Mouse (Mus musculus) adrenal gland (tissue): ENCODE measurements at regions not wholly inside any gene's neighbourhood (a gene's known extent, or its start where the extent isn't known, plus 50 kb on each side); places are given as distances from the start of the nearest gene placed in this dataset.
"Not testable (repeated sequence)": the region's sequence is repeated elsewhere in the genome, so short reads cannot be mapped to it uniquely, and the experiment has no call there.

Source experiments
- intact Hi-C: fragments of 180-260 bp; cut with DNase I; formaldehyde crosslinking; loops from one replicate; pipeline ENCODE4 v1.15.1; 2025

- intact Hi-C loops = no loop called here
These were observed 152.1 kb downstream of the Katnal1 start for GRCm38 (mm10) chr5:148776796-148777659.

GRCm38 (mm10) chr5:148775232-148775631 is 153.9 kb downstream of the Katnal1 start:
- intact Hi-C loops = no loop called here

- intact Hi-C loops = no loop called here
These were observed 154.7 kb downstream of the Katnal1 start for GRCm38 (mm10) chr5:148774446-148774845.

- intact Hi-C loops = no loop called here
These were observed 159.7 kb downstream of the Katnal1 start for GRCm38 (mm10) chr5:148769452-148769851.

- intact Hi-C loops = no loop called here
These were observed 160.8 kb downstream of the Katnal1 start for GRCm38 (mm10) chr5:148768346-148768745.

- intact Hi-C loops = no loop called here
These were observed 163.1 kb downstream of the Katnal1 start for GRCm38 (mm10) chr5:148765993-148766392.

- intact Hi-C loops = no loop called here
These were observed 169.0 kb downstream of the Katnal1 start for GRCm38 (mm10) chr5:148760108-148760507.

GRCm38 (mm10) chr5:148758786-148759185 is 170.3 kb downstream of the Katnal1 start:
- intact Hi-C loops = loop anchor here (5.0 kb wide), 1 partner anchor 34 kb away; no protein-coding TSS in a partner anchor

- intact Hi-C loops = loop anchor here (5.0 kb wide), 1 partner anchor 35 kb away; no protein-coding TSS in a partner anchor
These were observed 171.4 kb downstream of the Katnal1 start for GRCm38 (mm10) chr5:148757715-148758114.

GRCm38 (mm10) chr5:148757236-148757635 is 171.9 kb downstream of the Katnal1 start:
- intact Hi-C loops = loop anchor here (5.0 kb wide), 1 partner anchor 35 kb away; no protein-coding TSS in a partner anchor

GRCm38 (mm10) chr5:148756246-148756930 is 172.7 kb downstream of the Katnal1 start:
- intact Hi-C loops = loop anchor here (5.0 kb wide), 1 partner anchor 36 kb away; no protein-coding TSS in a partner anchor

GRCm38 (mm10) chr5:148755807-148756206 is 173.3 kb downstream of the Katnal1 start:
- intact Hi-C loops = loop anchor here (5.0 kb wide), 1 partner anchor 36 kb away; no protein-coding TSS in a partner anchor

GRCm38 (mm10) chr5:148754896-148755295 is 174.2 kb downstream of the Katnal1 start:
- intact Hi-C loops = loop anchor here (5.0 kb wide), 1 partner anchor 37 kb away; no protein-coding TSS in a partner anchor

- intact Hi-C loops = no loop called here
These were observed 174.8 kb downstream of the Katnal1 start for GRCm38 (mm10) chr5:148754363-148754762.

GRCm38 (mm10) chr5:148753457-148753856 is 175.7 kb downstream of the Katnal1 start:
- intact Hi-C loops = no loop called here

- intact Hi-C loops = no loop called here
These were observed 177.1 kb downstream of the Katnal1 start for GRCm38 (mm10) chr5:148751980-148752379.

GRCm38 (mm10) chr5:148750002-148750734 is 179.0 kb downstream of the Katnal1 start:
- intact Hi-C loops = no loop called here

GRCm38 (mm10) chr5:148747972-148748764 is 181.0 kb downstream of the Katnal1 start:
- intact Hi-C loops = no loop called here

- intact Hi-C loops = no loop called here
These were observed 181.6 kb downstream of the Katnal1 start for GRCm38 (mm10) chr5:148747549-148747948.

- intact Hi-C loops = not testable (repeated sequence)
These were observed 182.4 kb downstream of the Katnal1 start for GRCm38 (mm10) chr5:148746726-148747125.
